Mouse (Mus musculus): ENCODE results near the gene Plekhh2. TPM values are rescaled to one million over a fixed set of nuclear protein-coding genes. Genes with fewer than 3 reads are reported as not detected.

Gene Plekhh2
- total RNA-seq, 2 experiments from 2014 or later = not detected

DNA sequence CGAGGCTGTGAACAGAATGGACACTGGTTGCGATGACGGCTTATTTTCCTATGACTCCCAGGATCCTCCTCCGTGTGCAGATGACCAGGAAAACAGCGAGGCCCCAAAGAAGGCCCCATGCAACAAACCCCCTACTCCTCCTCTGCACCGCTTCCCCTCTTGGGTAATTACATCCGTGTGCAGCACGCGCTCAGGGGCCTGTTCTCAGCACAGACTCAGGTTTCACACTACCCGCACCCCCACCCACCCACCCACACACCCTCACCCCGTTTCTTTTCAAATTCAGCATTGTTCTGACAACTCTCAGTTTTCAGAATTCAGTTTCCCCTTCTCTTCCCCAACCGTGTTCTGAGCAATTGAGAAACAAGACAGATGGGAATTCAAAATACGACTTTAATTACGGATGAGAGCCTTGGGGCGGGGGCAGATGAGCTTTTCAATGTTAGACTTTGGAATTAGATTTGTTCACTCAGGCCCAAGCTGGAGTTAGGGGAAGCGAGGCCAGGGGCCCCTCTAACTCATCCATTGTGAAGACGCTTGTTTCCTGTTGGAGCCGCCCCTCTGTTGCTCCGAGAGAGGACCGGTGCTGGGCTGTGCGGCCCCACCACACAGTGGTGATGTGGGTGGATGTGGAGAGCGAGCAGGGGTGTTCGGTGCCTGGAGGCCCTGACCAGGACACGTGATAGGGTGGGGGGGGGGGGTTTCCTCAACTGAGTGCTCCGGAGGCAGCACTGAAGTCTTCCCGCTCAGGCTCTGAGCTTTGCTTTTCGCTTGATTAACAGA, 55.3 kb downstream of the Plekhh2 start:
- ATAC-seq (replicated peaks; ENCODE audit: low FRiP score, low TSS enrichment, poor library complexity, severe bottlenecking) = no peak

DNA sequence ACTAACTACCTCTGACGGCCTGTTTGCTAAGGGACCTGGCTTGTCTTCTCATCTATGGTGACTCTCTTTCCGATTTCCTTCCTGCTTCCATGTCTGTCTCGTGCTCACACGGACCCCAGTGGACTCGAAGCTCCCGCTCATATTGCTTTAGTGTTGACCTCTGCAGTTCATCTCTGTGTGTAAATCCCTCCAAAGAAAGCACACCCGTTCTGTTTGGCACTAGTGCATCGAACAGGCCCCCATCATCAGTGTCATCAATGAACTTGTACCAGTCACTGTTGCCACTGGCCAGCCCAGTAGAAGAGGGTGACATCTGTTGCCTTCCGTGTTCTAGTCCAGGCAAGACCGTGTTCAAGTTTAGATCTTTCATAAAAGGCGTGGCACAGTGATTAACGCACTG, 57.1 kb downstream of the Plekhh2 start:
- no peak for ATAC-seq (replicated peaks; ENCODE audit: low FRiP score, low TSS enrichment, poor library complexity, severe bottlenecking)

DNA sequence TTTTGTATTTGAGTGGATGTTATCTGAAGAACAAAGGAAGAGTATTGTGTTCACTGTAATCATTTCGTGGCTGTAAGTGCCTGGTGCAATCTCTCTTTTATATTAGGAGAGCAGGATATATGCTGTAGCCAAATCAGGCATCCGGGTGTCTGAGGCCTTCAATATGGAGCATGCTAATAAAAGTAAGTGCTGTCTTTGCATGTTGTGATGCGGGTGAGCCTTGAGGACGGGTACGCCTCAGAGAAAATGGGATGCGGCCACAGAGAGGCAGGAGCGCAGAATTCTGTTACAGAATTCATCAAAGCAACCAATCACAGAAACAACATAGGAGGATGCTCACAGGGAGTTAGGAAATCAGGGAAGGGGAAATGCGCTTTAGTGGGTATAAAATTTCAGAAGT, 58.1 kb downstream of the Plekhh2 start:
- no peak for ATAC-seq (replicated peaks; ENCODE audit: low FRiP score, low TSS enrichment, poor library complexity, severe bottlenecking)

DNA sequence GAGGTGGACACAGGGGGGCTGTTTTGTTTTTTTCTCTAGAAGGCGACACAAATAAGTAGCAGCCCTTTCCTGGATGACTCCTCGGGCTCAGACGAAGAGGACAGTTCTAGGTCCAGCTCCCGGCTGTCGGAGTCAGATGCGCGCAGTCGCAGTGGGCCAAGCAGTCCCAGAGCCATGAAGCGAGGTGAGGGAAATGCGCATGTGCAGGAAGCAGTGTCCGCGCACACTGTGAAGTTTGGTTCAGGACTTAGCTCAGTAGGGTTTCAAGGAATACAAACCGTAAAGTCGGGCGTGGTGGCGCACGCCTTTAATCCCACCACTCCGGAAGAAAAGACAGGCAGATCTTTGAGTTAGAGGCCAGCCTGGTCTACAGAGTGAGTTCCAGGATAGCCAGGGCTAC, 59.9 kb downstream of the Plekhh2 start:
- no peak for ATAC-seq (replicated peaks; ENCODE audit: low FRiP score, low TSS enrichment, poor library complexity, severe bottlenecking)

DNA sequence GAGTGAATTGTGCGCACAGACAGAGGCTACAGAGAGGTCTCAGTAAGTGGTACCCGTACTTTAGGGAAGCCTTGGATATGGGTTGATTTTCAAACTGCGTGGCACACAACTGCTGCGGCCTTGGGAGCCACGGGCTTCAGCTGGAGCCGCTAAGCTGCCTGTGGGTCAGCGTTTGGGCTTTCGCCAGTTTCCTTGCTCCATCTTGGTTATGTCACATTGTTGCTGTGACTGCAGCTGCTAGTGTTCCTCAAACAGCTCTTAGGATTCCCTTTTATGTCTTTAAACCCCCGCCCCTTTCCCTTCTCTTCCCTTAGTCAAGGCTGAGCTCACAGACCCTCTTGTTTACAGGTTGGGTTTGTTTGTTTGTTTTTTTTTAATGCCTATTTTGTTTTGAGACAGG, 61.6 kb downstream of the Plekhh2 start:
- ATAC-seq (replicated peaks; ENCODE audit: low FRiP score, low TSS enrichment, poor library complexity, severe bottlenecking) = no peak

DNA sequence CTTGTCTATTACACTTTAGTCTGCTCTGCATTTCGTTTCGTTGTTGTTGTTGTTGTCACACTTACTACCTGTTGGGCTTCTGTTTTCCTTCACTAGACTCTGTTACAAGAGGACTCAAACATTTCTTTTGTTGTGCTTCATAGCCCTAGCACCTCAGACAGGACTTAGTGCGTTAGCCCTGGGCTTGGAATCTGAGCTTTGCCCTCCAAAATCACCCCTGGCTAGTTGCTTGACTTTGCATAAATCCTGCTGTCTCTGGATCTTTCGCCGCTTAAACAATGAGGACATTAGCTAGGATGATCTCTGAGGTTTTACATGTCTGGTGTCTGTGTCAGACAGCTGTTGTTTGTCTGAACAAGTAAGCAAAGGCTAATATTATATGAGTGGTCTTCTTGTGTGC, 62.2 kb downstream of the Plekhh2 start:
- no peak for ATAC-seq (replicated peaks; ENCODE audit: low FRiP score, low TSS enrichment, poor library complexity, severe bottlenecking)

DNA sequence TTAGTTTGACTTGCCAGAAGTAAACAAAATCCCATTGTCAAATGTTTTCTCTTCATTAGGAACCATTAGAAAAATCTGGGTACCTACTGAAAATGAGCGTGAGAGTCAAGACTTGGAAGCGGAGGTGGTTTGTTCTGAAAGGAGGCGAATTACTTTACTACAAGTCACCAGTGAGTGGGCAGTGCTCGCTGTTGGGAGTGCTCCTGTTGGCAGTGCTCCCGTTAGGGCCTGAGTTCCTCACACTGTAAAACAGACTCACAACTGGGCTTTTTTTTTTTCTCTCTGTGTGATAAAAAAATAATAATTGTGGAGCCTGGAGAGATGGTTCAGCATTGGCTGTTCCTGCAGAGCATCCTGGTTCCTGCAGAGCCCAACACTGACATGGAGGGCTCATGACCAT, 63.4 kb downstream of the Plekhh2 start:
- no peak for ATAC-seq (replicated peaks; ENCODE audit: low FRiP score, low TSS enrichment, poor library complexity, severe bottlenecking)

DNA sequence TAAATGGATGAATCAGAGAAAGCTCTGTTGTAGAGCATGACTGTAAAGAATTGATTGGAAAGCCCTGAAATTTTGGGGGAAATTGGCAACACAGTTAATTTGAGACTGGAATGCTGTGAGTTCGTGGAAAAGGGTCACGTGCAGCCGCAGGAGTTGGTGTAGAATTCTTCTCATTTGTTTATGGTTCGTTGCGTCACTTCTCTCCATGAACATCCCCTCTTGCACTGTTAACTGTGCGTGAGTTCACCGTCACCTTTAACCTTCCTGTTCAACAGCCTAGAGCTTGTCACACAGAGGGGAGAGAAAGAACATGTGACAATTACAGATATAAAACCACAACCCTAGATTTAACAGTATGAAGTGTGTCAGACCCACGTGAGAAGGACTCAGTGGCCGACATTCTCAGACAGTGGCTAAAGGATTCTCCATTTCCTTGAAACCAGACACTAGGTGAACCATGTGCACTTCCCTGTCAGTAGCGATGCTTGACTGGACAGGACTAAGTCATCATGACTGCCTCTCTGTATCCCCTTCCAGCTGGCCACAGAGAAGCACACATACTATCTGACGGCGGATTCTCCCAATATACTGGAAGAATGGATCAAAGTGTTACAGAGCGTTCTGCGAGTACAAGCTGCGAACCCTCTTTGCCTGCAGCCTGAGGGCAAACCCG, 65.1 kb downstream of the Plekhh2 start:
- no peak for ATAC-seq (replicated peaks; ENCODE audit: low FRiP score, low TSS enrichment, poor library complexity, severe bottlenecking)

DNA sequence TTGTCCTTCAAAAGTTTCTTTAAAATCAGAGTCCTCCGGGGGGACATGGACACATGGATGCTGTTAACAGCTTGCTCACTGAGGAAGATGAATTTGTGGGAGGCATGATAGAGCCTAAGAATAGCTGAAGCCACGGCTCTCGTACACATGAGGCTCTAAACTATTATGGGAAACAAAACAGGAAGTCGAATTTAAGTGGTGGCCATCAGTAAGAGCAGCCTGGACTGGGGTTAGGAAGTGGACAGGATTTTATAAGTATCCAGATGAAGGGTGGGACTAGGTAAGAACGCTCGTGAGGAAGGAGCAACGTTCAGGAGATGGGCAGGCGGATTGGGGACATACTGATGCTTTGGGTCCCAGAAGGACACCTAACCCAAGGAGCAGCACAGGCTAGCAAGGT, 67.6 kb downstream of the Plekhh2 start:
- no peak for ATAC-seq (replicated peaks; ENCODE audit: low FRiP score, low TSS enrichment, poor library complexity, severe bottlenecking)

DNA sequence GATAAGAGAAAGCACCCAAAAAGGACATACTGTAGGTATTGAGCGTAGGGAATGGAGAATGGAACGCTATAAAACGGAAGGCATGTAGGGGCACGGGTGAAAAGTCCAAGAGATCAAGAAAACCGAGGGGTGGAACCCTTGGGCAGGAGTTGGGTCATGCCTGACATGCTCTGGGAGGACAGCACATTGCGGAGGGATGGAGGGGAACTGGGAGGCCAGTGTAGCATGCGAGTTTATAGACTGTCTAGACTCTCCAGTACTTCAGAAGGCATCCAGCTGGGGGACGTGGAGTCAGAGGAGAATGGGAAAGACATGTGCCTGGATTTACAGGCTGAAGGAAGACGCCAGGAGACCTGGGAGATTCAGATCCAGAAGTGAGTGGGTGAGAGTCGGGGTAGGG, 68.1 kb downstream of the Plekhh2 start:
- no peak for ATAC-seq (replicated peaks; ENCODE audit: low FRiP score, low TSS enrichment, poor library complexity, severe bottlenecking)

DNA sequence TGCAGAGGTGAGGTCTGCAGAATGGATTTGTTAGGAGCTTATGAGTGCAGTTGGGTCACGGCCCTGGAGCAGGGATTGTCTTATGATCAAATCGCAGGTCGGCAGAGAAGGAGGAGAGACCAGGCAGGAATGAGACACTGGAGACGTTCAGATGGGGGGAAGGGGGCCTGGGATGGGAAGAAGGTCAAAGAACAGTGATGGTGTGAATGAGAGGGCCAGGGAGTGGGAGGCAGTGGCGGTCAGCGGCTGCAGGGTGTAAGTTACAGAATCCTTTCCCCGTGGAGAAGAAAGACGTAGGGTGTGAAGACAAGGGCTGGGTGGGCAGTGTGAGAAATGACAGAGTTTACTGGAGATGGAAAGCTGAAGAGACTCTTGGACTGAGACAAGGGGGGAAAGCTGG, 69.1 kb downstream of the Plekhh2 start:
- ATAC-seq (replicated peaks; ENCODE audit: low FRiP score, low TSS enrichment, poor library complexity, severe bottlenecking) = no peak

DNA sequence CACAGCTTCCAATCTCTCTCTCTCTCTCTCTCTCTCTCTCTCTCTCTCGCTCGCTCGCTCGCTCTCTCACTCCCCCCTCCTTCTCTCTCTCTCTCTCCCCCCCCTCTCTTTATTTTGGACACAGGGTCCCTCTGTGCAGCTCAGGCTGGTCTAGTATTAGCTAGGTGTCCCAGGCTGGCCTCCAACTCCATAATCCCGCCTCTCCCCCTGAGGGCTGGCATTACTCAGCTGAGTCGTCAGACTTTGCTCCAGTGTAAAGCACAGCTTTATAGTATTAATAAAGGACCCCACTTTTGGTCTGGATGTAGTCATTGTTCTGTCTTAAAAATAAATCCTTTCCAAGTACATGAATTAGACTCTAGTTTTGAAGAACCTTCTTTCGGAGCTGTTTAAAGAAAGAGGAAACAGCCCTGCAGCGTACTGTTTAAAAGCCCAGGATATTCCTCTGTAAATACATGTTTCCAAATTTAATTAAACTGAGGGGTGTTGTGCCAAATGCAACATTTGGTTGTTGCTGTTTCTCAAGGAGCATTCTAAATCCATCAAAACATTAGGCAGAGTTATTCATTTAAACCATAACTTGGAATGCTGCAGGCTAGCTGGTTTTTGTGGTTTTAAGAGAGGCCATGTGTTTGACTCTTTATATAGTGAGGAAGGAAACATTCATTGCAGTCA, 70.2 kb downstream of the Plekhh2 start:
- ATAC-seq (replicated peaks; ENCODE audit: low FRiP score, low TSS enrichment, poor library complexity, severe bottlenecking) = no peak

DNA sequence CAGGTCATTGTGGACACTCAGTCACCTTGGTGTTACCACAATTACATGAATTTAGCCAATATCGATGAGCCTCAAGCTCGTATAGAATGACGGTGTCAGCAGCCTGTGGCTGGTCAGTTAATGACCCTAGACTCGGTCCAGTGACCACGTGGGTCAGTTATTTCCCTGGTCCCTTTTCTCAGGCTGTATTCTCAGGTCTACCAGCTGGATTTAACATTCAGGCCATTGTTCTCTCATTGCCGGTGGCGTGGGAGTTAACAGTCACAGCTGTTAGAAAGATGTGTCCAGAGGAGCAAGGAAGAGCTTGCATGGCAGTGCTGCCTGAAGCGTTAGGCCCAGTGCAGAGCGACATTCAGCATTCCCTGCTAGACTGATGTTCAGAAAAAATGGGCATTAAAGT, 72.4 kb downstream of the Plekhh2 start:
- no peak for ATAC-seq (replicated peaks; ENCODE audit: low FRiP score, low TSS enrichment, poor library complexity, severe bottlenecking)

DNA sequence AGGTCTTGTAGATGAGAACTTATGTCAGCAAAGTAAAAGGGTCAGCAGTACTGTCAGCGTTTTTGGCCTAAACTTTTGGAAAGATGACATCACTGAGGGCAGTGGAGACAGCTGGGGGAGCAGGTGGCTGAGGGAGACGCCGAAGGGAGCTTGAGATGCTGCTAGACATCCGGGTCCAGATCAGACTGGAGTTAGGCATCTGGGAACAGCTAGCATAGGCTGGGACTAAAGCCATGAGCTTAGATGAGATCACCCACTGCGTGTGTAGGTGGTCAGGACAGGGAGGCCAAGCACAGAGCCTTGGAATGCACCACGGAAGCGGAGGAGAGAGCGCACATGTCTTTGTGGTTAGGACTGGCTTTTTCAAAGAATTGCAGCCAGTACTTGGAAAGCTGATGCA, 73.4 kb downstream of the Plekhh2 start:
- no peak for ATAC-seq (replicated peaks; ENCODE audit: low FRiP score, low TSS enrichment, poor library complexity, severe bottlenecking)

DNA sequence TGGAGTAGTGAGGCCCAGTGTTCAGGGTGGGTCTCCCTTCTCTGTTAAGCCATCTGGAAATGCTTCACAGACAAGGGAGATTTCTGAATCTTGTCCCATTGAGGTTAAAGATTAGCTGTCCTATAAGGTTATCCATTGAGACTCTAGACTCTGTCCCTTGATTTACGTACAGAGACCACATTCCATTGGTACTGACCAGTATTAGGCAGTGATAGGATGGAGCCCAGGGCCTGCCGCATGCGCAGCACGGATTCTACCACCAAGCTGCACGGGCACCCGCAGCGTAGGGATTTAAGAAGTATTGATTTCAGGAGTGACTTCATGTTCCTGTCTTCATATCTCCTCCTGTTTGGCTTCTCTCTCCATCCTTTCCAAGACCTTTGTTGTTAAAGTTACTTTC, 78.4 kb downstream of the Plekhh2 start:
- no peak for ATAC-seq (replicated peaks; ENCODE audit: low FRiP score, low TSS enrichment, poor library complexity, severe bottlenecking)

DNA sequence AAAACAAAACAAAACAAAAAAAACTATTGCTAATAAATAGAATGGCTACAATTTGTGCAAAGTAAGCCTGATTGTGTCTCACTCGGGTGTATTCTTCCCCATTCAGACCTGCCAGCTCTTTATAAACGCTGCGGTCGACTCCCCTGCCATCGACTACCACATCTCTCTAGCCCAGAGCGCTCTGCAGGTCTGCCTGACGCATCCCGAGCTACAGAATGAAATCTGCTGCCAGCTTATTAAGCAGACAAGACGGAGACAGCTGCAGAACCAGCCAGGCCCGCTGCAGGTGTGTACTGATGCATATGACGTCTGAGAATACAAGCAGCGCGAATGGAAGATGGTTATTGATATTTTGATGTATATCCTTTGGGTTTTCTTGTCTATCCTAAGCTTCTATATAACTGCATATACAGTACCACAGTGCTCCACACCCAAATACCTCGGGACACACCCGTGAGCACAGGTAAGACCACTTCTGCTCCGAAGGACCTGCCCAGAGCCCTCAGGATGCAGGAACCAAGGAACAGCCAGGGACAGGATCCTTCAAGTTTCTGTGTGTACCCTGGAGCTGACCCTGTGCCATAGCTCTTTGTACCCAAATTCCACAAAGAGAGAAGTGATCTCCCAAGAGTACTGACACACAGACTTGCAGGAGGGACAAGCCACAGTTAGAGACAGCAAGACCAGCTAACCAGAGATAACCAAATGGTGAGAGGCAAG, 79.9 kb downstream of the Plekhh2 start:
- ATAC-seq (replicated peaks; ENCODE audit: low FRiP score, low TSS enrichment, poor library complexity, severe bottlenecking) = no peak

DNA sequence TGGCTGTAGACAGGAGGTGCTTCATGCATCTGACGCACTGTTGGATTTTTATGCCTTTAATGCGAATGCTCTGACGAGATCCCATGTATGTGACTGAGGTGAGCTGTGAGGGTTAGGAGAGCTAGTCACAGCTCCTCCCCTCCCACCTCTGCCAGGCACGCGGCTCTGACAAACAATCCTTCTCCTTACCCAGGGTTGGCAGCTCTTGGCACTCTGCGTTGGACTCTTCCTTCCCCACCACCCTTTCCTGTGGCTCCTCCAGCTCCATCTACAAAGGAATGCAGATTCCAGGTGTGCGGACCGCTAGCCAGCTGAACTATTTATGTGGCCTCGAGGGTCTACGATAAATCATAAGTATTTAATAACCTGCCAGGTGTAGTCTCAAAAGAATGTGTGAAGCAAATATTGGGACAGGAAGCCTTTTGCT, 84.3 kb downstream of the Plekhh2 start:
- no peak for ATAC-seq (replicated peaks; ENCODE audit: low FRiP score, low TSS enrichment, poor library complexity, severe bottlenecking)

DNA sequence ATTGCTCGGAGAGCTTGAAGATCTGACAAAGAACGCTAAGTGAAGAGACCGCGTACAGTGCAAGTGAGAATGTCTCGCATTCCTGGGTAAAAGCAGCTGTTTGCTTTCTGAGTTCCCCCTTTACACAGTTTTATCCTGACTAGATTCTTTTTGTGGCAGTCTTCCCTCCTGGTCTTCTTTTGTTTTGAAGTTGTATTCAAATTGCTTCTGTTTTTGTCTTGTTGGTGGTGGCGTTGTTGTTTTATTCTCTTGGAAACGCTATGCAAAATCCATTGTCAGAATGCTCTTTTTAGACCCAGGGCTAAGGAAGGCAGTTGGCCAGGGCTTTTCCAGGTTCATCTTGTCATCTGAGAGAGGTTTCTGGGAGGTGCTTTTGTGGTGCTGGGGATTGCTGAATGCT, 84.8 kb downstream of the Plekhh2 start:
- ATAC-seq (replicated peaks; ENCODE audit: low FRiP score, low TSS enrichment, poor library complexity, severe bottlenecking) = no peak

DNA sequence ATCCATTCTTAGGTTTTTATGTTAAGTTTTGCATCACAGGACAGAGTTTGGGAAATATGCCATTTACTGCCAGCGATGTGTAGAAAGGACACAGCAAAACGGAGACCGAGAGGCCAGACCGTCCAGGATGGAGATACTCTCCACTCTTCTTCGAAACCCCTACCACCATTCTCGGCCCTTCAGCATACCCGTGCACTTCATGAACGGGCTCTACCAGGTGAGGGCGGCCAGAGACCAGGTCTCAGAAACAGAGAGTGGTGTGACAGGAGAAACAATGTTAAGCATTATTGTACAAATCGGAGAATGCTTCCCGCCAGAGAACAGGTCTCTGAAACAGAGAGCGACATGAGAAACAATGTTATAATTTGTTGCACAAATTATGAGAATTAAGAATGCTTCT, 86.2 kb downstream of the Plekhh2 start:
- no peak for ATAC-seq (replicated peaks; ENCODE audit: low FRiP score, low TSS enrichment, poor library complexity, severe bottlenecking)

DNA sequence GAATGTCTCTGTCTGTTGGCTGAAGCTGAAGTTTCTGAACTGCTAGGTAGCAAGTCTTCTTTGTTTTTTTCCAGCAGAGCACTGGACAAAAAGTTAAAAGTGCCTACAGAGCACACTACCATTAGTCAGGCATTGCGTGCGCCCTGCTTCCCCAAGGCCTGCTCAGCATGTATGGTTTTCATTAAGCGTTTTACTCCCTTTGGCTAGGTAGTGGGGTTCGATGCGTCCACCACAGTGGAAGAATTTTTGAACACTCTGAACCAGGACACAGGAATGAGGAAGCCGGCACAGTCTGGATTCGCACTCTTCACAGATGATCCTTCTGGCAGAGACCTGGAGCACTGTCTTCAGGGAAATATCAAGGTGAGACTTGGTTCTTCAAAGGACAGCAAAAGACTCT, 87.2 kb downstream of the Plekhh2 start:
- no peak for ATAC-seq (replicated peaks; ENCODE audit: low FRiP score, low TSS enrichment, poor library complexity, severe bottlenecking)
